Mouse (Mus musculus) olfactory bulb, adult 2 months (tissue): ENCODE results near the gene Gm20696.

Source experiments
- CTCF ChIP-seq: fragments of 200-500 bp; IDR thresholded peaks from 2 replicates; pipeline ENCODE4 v1.5.1; 2012; ENCODE audit warnings: low read depth, mild to moderate bottlenecking, low read length, moderate library complexity; ENCODE audit not compliant: insufficient read depth
- POLR2A ChIP-seq: fragments of 200-500 bp; IDR thresholded peaks from 2 replicates; pipeline ENCODE4 v1.6.1; 2012; ENCODE audit warnings: mild to moderate bottlenecking, low read depth, low read length, moderate library complexity; ENCODE audit not compliant: insufficient read depth

DNA sequence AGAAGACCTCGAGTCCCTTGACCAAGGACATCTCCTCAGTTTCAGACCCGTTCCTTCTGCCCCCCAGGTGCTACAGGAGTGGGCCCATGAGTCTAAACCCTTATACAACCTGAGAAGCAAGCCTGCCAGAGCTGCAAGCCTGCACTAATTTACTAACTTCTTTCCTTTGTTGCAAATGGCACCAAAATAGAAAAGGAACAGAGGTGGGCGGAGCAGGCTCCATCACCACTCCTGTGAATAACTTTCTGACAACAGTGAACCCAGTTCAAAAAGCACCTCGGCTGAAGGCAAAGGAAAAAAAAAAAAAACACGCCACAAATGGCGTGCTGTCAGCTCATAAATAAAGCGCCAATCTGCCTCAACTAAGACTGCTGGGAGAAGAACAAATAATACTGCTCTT, 225.5 kb downstream of the Gm20696 start:
- TF ChIP-seq POLR2A (no peak), CTCF (no peak)
